Mouse (Mus musculus) midbrain, postnatal 0 days (tissue): Measurements from ENCODE around the gene Slc22a6. TPM values are rescaled to one million over a fixed set of nuclear protein-coding genes. Genes with fewer than 3 reads are reported as not detected.
A peak's percentile ranks its signal among the peaks of the same experiment; 100 is the strongest.

ENCODE experiments used
- ATAC-seq: fragments of 200-750 bp; cut with Nextera tagmentation; 2 replicates; pipeline ENCODE4 v1.8.0; 2017; ENCODE audit warnings: moderate number of reproducible peaks, mild to moderate bottlenecking, moderate TSS enrichment, moderate library complexity; ENCODE audit not compliant: low FRiP score
- DNase-seq: peaks from one replicate; pipeline ENCODE4 v3.0.0-alpha.2; 2015; ENCODE audit warnings: low spot score
- H3K27ac ChIP-seq: fragments of 300-500 bp; sonication (generic); 2 replicates; pipeline ENCODE4 v1.5.1; 2014; ENCODE audit warnings: low read depth, mild to moderate bottlenecking, low read length, mixed read lengths
- H3K27me3 ChIP-seq: fragments of 300-500 bp; sonication (generic); 2 replicates; pipeline ENCODE4 v1.6.1; 2014; ENCODE audit warnings: low read length, control low read depth, mixed read lengths; ENCODE audit not compliant: insufficient read depth
- H3K36me3 ChIP-seq: fragments of 300-500 bp; sonication (generic); 2 replicates; pipeline ENCODE4 v1.6.1; 2014; ENCODE audit warnings: low read length, control low read depth, mixed read lengths; ENCODE audit not compliant: insufficient read depth
- H3K4me1 ChIP-seq: fragments of 300-500 bp; sonication (generic); 2 replicates; pipeline ENCODE4 v1.6.1; 2014; ENCODE audit warnings: mild to moderate bottlenecking, control low read depth, antibody characterized with exemption, low read length, mixed read lengths; ENCODE audit not compliant: insufficient read depth
- H3K4me2 ChIP-seq: fragments of 300-500 bp; sonication (generic); 2 replicates; pipeline ENCODE4 v1.6.1; 2014; ENCODE audit warnings: low read depth, mild to moderate bottlenecking, low read length, mixed read lengths; ENCODE audit not compliant: poor library complexity, severe bottlenecking
- H3K4me3 ChIP-seq: fragments of 300-500 bp; sonication (generic); 2 replicates; pipeline ENCODE4 v1.5.1; 2014; ENCODE audit warnings: low read depth, mild to moderate bottlenecking, low read length, moderate library complexity
- H3K9ac ChIP-seq: fragments of 300-500 bp; sonication (generic); replicated peaks from 2 replicates; pipeline ENCODE4 v1.6.1; 2014; ENCODE audit warnings: mild to moderate bottlenecking, low read length, moderate library complexity, mixed read lengths; ENCODE audit not compliant: poor library complexity, severe bottlenecking
- H3K9me3 ChIP-seq: fragments of 300-500 bp; sonication (generic); 2 replicates; pipeline ENCODE4 v1.6.1; 2016; ENCODE audit warnings: low read length, control low read depth
- CTCF ChIP-seq: IDR thresholded peaks from 2 replicates; pipeline ENCODE4 v1.5.1; 2016; ENCODE audit warnings: antibody characterized with exemption, mild to moderate bottlenecking
- WGBS: fragments of 180-500 bp; shearing (Covaris S2); extraction: QIAGEN DNeasy Blood & Tissue Kit; methylation state at CpG from one replicate; pipeline ENCODE4 v1.1.7; 2014; 5-methylcytosine and 5-hydroxymethylcytosine counted together
- polyA plus RNA-seq: library from polyadenylated mRNA; unstranded; fragments of >200 nt; fragmentation: Nextera tagmentation; extraction: Ambion mirVana; gene quantifications from 2 replicates; pipeline ENCODE4 v1.2.1, GENCODE M21; 2015
- total RNA-seq: library from RNA; depleted of rRNA; stranded (reverse); fragments of >200 nt; gene quantifications from 2 replicates; pipeline ENCODE4 v1.2.3, GENCODE M21; 2014

Gene Slc22a6
- total and polyA plus RNA-seq, 2 experiments from 2014 or later: 13.1 to 17.2 TPM

DNA sequence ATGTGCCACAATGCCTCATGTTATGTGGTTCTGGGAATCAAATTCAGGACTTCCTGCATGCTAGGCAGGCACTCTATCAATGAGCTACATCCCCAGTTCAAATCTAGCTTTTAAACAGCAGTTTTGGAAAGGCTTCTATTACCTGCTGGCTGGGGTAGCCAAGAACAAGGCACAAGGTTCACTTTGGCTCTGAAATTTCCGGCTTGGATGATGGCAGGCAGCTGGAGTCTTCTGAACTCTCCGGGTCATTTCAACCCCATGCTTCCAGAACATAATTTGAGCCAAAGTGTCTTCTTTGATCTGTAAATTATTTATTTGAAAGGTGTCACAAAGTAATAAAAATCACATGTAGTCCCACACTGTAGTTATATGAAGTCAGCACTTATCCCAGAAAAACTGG is 4.7 kb upstream of the Slc22a6 start:
- Histone ChIP-seq H3K27ac (no peak overlapping the region), H3K27me3 (no peaks in the 10 kb centered on the region), H3K9ac (no peak overlapping the region), H3K4me1 (no peaks in the 10 kb centered on the region), H3K4me3 (no peak overlapping the region), H3K4me2 (no peak overlapping the region), H3K9me3 (no peaks in the 10 kb centered on the region), H3K36me3 (no peaks in the 10 kb centered on the region)
- no peak for TF ChIP-seq CTCF
- DNase-seq (no peak), ATAC-seq (no peak)
- WGBS: 72% methylated on average over 2 of the region's 2 CpGs

GRCm38 (mm10) chr19:8614343-8614742 is 3.5 kb upstream of the Slc22a6 start:
- Histone ChIP-seq H3K27me3 (no peaks in the 10 kb centered on the region), H3K4me2 (no peak overlapping the region), H3K4me1 (no peaks in the 10 kb centered on the region), H3K4me3 (no peak overlapping the region), H3K9ac (no peak overlapping the region), H3K36me3 (no peaks in the 10 kb centered on the region), H3K27ac (no peak overlapping the region), H3K9me3 (no peaks in the 10 kb centered on the region)
- DNase-seq (peak; percentile 3), ATAC-seq (no peak)
- no peak for TF ChIP-seq CTCF
- 56% methylated on average over 2 of the region's 2 CpGs for WGBS

- TF ChIP-seq CTCF: no peak
- Histone ChIP-seq H3K4me2 (no peak overlapping the region), H3K27ac (no peak overlapping the region), H3K4me1 (no peaks in the 10 kb centered on the region), H3K9me3 (no peaks in the 10 kb centered on the region), H3K27me3 (no peaks in the 10 kb centered on the region), H3K36me3 (no peaks in the 10 kb centered on the region), H3K9ac (no peak overlapping the region), H3K4me3 (no peak overlapping the region)
- DNase-seq (no peak), ATAC-seq (no peak)
- WGBS: 73% methylated on average over 4 of the region's 4 CpGs
These were observed 1.5 kb upstream of the Slc22a6 start for GRCm38 (mm10) chr19:8616314-8616713.

- 95% methylated on average over 6 of the region's 7 CpGs for WGBS
These were observed 3.3 kb downstream of the Slc22a6 start for GRCm38 (mm10) chr19:8621098-8621497.

GRCm38 (mm10) chr19:8630249-8630648 is 12.4 kb downstream of the Slc22a6 start:
- 76% methylated on average over 2 of the region's 2 CpGs for WGBS
- no peaks in the 10 kb centered on the region for H3K27me3 ChIP-seq
- ATAC-seq: no peak

More at GRCm38 (mm10) chr19:8621098-8621497, 3.3 kb downstream of the Slc22a6 start:
- Histone ChIP-seq H3K36me3 (no peaks in the 10 kb centered on the region), H3K9me3 (no peaks in the 10 kb centered on the region), H3K4me1 (no peaks in the 10 kb centered on the region), H3K4me3 (no peak overlapping the region), H3K27me3 (no peaks in the 10 kb centered on the region), H3K4me2 (no peak overlapping the region), H3K27ac (no peak overlapping the region), H3K9ac (no peak overlapping the region)
- TF ChIP-seq CTCF: no peak
- DNase-seq: no peak
- no peak for ATAC-seq

DNA sequence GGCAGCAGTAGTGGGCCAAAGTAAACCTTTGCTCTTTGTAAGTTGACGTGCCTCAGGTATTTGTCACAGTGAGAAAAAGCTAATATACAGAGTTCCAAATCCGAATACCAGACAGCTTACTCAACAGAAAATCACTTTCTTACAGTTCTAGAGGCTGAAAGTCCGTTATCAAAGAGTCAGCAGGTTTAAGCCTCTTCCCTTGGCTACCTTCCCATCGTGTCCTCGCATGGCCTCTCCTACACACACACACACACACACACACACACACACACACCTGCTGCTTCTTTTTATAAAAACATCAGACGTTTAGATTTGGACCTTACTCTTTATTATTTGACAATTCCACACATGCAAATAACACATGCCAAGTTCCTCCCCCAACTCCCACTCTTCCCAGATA is 13.0 kb downstream of the Slc22a6 start:
- TF ChIP-seq CTCF: no peak
- Histone ChIP-seq H3K4me2 (no peak overlapping the region), H3K4me3 (no peak overlapping the region), H3K36me3 (no peaks in the 10 kb centered on the region), H3K27me3 (no peaks in the 10 kb centered on the region), H3K9ac (no peak overlapping the region), H3K4me1 (no peaks in the 10 kb centered on the region), H3K27ac (no peak overlapping the region), H3K9me3 (no peaks in the 10 kb centered on the region)
- no peak for DNase-seq
- no peak for ATAC-seq
- 66% methylated on average over 6 of the region's 6 CpGs for WGBS

More at GRCm38 (mm10) chr19:8630249-8630648, 12.4 kb downstream of the Slc22a6 start:
- H3K4me2 ChIP-seq: no peak overlapping the region
- no peak for TF ChIP-seq CTCF
- no peak overlapping the region for H3K4me3 ChIP-seq
- H3K9ac ChIP-seq: no peak overlapping the region
- no peak for DNase-seq
- H3K4me1 ChIP-seq: no peaks in the 10 kb centered on the region
- no peaks in the 10 kb centered on the region for H3K9me3 ChIP-seq
- H3K36me3 ChIP-seq: no peaks in the 10 kb centered on the region
- H3K27ac ChIP-seq: no peak overlapping the region
